Mouse (Mus musculus): ENCODE data around the gene Gnmt.

The Gnmt gene

GRCm38 (mm10) chr17:46742986-46743385, 14.0 kb upstream of the Gnmt start:
- DNase-seq (ENCODE audit: low spot score): no peak

DNA sequence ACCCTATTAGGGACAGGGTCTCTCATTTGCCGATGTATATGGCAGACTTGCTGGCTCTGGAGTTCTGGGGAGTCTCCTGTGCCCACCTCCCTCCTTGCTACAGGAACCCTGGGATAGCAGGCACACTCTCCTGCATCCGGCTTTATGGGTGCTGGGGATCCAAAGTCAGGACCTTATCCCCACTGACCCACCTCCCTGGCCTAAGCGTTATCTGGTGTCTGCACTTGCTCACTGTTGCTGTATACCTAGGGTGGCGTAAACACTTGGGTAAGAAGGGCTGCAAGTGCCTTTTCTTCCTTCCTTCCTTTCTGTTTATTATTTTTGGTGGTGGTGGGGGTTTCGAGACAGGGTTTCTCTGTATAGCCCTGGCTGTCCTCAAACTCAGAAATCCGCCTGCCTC, 12.3 kb upstream of the Gnmt start:
- no peak for DNase-seq (ENCODE audit: low spot score)

DNA sequence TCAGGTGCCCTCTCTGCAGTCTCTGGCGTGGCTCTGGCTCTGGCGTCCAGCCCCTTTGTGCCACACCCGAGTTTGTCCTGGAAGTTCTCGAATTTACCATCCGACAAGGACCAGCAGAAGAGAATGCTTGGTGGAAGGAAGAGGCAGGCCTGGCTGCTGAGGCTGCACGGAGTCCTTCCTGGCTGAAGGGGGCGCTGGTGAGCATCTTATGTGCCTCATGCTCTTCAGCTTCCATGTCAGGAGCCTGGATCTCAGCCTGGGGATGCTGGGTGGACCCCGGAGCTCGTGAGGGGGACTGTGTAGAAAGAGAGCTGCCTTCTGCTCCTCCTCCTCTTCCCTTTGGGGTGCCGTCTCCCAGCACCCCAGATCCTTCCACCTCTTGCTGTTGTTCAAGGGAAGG, 7.2 kb upstream of the Gnmt start:
- no peak for DNase-seq (ENCODE audit: low spot score)

- DNase-seq (ENCODE audit: low spot score): no peak
Observed at GRCm38 (mm10) chr17:46735287-46735686, 6.3 kb upstream of the Gnmt start.

GRCm38 (mm10) chr17:46734055-46734454, 5.1 kb upstream of the Gnmt start:
- DNase-seq (ENCODE audit: low spot score): no peak

DNA sequence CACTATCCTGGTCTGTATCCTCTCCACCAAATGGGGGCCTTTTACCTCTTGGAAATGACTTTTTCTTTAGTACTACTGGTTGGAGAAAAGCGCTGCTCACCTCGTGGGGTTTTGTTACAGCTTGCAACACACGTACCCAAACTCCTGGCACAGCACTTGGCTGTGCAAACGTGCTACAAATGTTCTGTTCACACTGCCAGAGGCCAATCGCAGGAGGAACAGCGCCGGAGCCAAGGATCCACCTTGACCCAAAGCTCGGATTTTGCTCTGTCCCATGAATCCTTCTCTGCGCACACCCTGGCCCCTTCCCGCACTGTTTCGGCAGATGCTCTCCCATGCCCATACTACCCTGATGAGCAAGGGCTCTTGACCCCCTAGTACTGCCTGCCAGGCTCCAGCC, 472 bp downstream of the Gnmt start:
- no peak for DNase-seq (ENCODE audit: low spot score)

DNA sequence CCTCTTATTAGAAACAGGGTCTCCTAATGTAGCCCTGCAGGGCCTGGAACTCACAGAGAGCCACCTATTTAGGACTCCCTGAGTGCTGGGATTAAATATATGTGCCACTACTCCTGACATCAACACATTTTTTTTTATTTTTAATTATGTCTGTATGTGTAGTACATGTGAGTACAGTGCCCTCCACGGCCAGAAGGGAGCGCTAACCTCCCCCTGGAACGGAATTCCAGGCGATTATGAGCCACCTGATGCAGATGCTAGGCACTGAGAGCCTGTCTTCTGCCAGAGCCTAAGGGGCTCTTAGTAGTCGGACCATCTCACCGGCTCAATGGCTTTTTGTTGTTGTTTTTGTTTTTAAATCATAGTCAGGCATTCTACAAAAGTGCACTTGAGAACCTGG, 947 bp downstream of the Gnmt start:
- DNase-seq (ENCODE audit: low spot score): no peak

GRCm38 (mm10) chr17:46727271-46727670, 1.7 kb downstream of the Gnmt start:
- DNase-seq (ENCODE audit: low spot score): no peak

DNA sequence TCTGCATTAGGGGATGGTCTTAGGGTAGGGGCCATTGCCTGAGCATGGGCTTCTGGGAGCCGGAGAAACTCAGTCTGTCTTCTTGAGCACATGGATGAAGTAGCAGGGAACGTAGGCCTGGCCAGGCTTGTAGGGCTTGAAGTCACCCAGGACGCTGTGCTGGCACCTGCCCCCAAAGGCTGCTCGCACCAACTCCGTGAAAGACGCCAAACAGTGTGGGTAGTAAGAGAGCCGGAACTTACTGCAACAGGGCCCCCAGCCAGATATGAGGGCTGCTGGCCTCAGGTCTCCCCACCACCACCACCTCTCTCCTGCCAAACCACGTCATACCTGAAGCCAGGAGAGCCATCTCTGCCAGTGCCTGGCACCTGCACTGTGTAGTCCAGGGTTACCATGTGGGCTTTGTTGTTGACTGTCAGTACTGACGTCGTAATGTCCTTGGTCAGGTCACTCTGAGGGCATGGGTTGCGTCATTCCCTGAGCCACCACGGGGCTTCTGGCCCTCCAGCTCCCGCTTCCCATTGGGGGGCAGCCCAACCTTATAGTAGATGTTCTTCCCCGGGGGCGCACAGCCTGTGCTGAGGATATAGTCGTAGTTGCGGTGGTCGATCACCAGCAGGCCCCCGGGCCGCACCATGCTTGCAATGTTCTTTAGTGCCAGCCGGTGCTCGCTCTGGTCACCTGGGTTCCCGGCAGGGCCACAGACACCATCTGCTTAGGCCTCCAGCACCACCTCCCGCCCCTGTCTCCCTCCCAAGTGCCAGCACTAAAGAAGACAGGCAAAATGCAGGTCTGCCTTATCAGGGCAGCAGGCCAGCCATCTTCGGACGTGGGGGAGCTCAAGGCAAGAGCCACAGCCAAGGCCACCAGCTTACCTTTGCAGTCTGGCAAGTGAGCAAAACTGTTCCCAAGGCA, 3.0 kb downstream of the Gnmt start:
- DNase-seq (ENCODE audit: low spot score): no peak

GRCm38 (mm10) chr17:46725273-46725672, 3.7 kb downstream of the Gnmt start:
- no peak for DNase-seq (ENCODE audit: low spot score)

- no peak for DNase-seq (ENCODE audit: low spot score)
Observed at GRCm38 (mm10) chr17:46724477-46725084, 4.4 kb downstream of the Gnmt start.

DNA sequence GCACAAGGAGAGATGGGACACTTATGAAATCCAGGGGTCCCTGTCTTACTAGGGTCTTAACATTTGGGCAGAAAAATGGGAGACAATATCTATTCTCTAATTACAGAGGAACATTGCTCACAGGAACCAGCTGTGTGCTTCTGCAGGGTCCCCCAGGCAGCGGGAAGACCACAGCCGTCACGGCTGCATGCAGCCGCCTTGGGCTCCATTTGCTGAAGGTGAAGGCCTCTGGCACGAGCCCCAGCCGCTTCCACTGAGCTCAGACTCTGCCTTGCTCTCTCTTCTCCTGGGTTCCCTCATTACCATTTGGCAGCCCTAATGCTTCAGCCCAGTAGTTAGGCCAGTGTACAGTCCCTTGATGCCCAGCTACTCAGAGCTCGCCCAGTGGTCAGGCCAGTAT, 7.9 kb downstream of the Gnmt start:
- no peak for DNase-seq (ENCODE audit: low spot score)

DNA sequence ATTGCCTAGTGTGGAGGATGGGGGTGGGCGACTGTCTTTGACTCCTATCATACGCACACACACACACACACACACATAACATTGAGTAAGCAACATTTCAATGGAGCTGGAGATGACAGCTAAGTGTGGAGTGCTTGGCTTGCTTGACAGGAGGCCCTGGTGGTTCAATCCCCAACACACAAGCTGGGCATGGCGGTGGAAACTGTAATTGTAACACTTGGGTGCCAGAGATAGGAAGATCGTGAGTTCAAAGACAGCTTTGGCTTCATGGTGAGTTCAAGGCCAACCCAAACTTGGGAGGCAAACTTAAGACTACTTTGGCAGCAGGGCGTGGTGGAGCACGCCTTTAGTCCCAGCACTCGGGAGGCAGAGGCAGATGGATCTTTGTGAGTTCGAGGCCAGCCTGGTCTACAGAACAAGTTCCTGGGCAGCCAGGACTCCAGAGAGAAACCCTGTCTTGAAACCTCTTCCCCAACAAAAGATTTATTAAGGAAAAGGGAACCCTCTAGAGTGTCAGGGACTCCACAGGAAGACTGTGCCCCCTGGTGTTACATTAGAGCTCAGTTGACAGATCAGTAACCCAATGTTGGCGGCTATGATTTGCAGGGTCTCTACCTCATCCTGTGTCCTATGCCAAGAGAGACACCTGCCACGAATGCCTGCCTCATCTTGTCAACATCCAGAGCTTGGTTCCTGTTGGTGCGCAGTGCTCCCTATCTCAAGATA, 14.0 kb downstream of the Gnmt start:
- no peak for DNase-seq (ENCODE audit: low spot score)

DNA sequence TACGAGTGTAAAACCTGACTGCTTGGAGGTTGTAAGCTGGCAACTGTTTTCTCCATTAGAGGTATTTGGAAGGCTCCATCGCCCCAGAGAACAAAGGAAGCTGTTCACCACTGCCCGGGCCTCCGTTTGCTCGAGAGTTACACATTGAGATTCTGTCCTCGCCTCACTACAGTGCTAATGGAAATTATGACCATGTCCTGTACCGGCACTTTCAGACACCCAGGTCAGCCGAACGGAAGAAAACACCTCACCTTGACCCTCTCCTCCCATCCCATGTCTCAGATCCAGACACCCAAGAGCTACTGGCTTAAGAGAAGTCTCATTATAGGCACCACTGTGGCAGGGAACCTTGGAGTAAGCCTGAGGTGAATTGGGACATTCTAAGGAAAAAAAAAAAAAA, 15.1 kb downstream of the Gnmt start:
- no peak for DNase-seq (ENCODE audit: low spot score)

DNA sequence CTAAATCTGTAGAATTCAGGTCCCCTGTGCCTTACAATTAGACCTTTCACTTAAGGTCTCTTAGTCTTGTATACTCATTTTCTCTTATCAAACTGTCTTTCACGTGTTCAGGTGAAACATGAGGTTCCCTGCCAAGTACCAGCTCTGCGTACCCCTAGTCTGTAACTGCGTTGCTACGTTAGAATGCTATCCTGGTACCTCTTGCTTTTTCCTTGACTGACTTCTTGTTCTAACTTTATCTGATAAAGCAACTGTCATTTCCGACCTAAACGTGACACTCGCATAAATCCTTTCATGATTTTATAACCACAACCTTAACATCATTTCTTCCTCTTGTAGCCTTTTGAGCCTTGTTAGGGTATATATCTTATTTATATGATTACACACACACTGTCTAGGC, 16.5 kb downstream of the Gnmt start:
- no peak for DNase-seq (ENCODE audit: low spot score)

- no peak for DNase-seq (ENCODE audit: low spot score)
Observed at GRCm38 (mm10) chr17:46711612-46712271, 17.2 kb downstream of the Gnmt start.

GRCm38 (mm10) chr17:46710959-46711597, 17.9 kb downstream of the Gnmt start, which contains the start of gene Pex6:
TSS of gene Pex6 (plus strand) at chr17:46711463.
- DNase-seq (ENCODE audit: low spot score): peak; percentile 55

- DNase-seq (ENCODE audit: low spot score): no peak
Observed at GRCm38 (mm10) chr17:46706375-46707089, 22.4 kb downstream of the Gnmt start.

GRCm38 (mm10) chr17:46704887-46705835, 23.8 kb downstream of the Gnmt start, which contains the start of gene Ppp2r5d:
TSS of gene Ppp2r5d (minus strand) at chr17:46705111.
- peak; percentile 97 for DNase-seq (ENCODE audit: low spot score)
